Mouse (Mus musculus): ENCODE results near the gene Arv1. TPM values are rescaled to one million over a fixed set of nuclear protein-coding genes. Genes with fewer than 3 reads are reported as not detected.

Arv1 gene
- total and polyA plus RNA-seq, 3 experiments, result 11.9 to 24.1 TPM; not detected in 1

GRCm38 (mm10) chr8:124702183-124702582, 19.8 kb upstream of the Arv1 start:
- Histone ChIP-seq H3K27ac (ENCODE audit: control insufficient read depth, low read depth, low read length) (no peak overlapping the region), H3K79me2 (ENCODE audit: control insufficient read depth, insufficient read depth, low read length, poor library complexity) (no peaks in the 10 kb centered on the region), H3K36me3 (ENCODE audit: control insufficient read depth in 1 of 2, insufficient read depth in 2 of 2, low read length in 2 of 2) (peaks cover 7% of the 10 kb centered on the region in 2 experiments), H3K4me3 (ENCODE audit: control insufficient read depth in 1 of 2, insufficient read depth in 1 of 2, low read depth in 2 of 2, low read length in 2 of 2) (no peak overlapping the region), H3K4me1 (ENCODE audit: control insufficient read depth in 1 of 2, insufficient read depth in 2 of 2, low read length in 2 of 2) (peaks cover 7 to 9% of the 10 kb centered on the region in 2 experiments), H3K27me3 (ENCODE audit: control insufficient read depth in 1 of 2, insufficient read depth in 2 of 2, low read length in 2 of 2) (no peaks in the 10 kb centered on the region), H3K9ac (ENCODE audit: control insufficient read depth, low read depth, low read length, poor library complexity, severe bottlenecking) (no peak overlapping the region), H3K9me3 (replicated peaks; ENCODE audit: insufficient read depth, low read length) (no peaks in the 10 kb centered on the region)
- TF ChIP-seq ZKSCAN1 (IDR thresholded peaks at IDR 0.05; ENCODE audit: low read depth, low read length), result no peak
- no peak for TF ChIP-seq ZC3H11A (IDR thresholded peaks at IDR 0.05; ENCODE audit: low read depth, low read length)
- TF ChIP-seq MAX (IDR thresholded peaks at IDR 0.05; ENCODE audit: low read length), result no peak
- TF ChIP-seq USF1 (IDR thresholded peaks at IDR 0.05; ENCODE audit: low read depth, low read length), result no peak
- TF ChIP-seq NELFE (IDR thresholded peaks at IDR 0.05; ENCODE audit: low read depth, low read length), result no peak
- no peak for TF ChIP-seq ZMIZ1 (IDR thresholded peaks at IDR 0.05; ENCODE audit: low read depth, low read length)
- no peak for DNase-seq (ENCODE audit: low read depth, low spot score)

DNA sequence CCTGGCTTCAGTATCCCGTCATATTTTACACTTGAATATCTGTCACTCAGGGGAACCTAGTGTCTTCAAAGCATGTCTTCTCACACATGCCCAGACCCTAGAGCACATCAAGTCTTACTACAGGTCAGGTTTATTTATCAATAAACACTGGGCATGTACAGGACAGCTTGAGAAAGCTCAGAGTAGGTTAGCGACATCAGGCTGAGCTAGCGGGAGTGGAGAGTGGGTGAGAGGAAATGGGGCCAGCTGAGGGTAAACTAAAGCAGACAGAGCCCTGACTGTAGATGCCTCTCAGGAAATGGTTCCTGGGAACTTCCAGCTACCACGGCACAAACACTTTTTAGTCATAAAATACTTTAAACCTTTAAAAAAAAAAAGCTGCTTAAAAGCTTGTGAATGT, 18.4 kb upstream of the Arv1 start:
- Histone ChIP-seq H3K9me3 (replicated peaks; ENCODE audit: insufficient read depth, low read length) (no peaks in the 10 kb centered on the region), H3K27ac (ENCODE audit: control insufficient read depth, low read depth, low read length) (no peak overlapping the region), H3K9ac (ENCODE audit: control insufficient read depth, low read depth, low read length, poor library complexity, severe bottlenecking) (no peak overlapping the region), H3K36me3 (ENCODE audit: control insufficient read depth in 1 of 2, insufficient read depth in 2 of 2, low read length in 2 of 2) (peaks cover 7% of the 10 kb centered on the region in 2 experiments), H3K4me1 (ENCODE audit: control insufficient read depth in 1 of 2, insufficient read depth in 2 of 2, low read length in 2 of 2) (peaks cover 7 to 9% of the 10 kb centered on the region in 2 experiments), H3K79me2 (ENCODE audit: control insufficient read depth, insufficient read depth, low read length, poor library complexity) (no peaks in the 10 kb centered on the region), H3K4me3 (ENCODE audit: control insufficient read depth in 1 of 2, insufficient read depth in 1 of 2, low read depth in 2 of 2, low read length in 2 of 2) (no peak overlapping the region), H3K27me3 (ENCODE audit: control insufficient read depth in 1 of 2, insufficient read depth in 2 of 2, low read length in 2 of 2) (no peaks in the 10 kb centered on the region)
- no peak for DNase-seq (ENCODE audit: low read depth, low spot score)
- TF ChIP-seq GATA1 (IDR thresholded peaks at IDR 0.05; ENCODE audit: low read depth, low read length) (no peak), MXI1 (IDR thresholded peaks at IDR 0.05; ENCODE audit: low read depth, low read length) (no peak), ELF1 (IDR thresholded peaks at IDR 0.05; ENCODE audit: low read depth, low read length) (no peak), GABPA (IDR thresholded peaks at IDR 0.05; ENCODE audit: low read depth, low read length) (no peak), ZMIZ1 (IDR thresholded peaks at IDR 0.05; ENCODE audit: low read depth, low read length) (no peak), ETS1 (IDR thresholded peaks at IDR 0.05; ENCODE audit: low read depth, low read length) (no peak), RCOR1 (IDR thresholded peaks at IDR 0.05; ENCODE audit: low read depth, low read length) (no peak), CHD2 (IDR thresholded peaks at IDR 0.05; ENCODE audit: low read length) (no peak), MAZ (IDR thresholded peaks at IDR 0.05; ENCODE audit: low read depth, low read length) (no peak), TCF12 (IDR thresholded peaks at IDR 0.05; ENCODE audit: low read depth, low read length) (no peak), ZKSCAN1 (IDR thresholded peaks at IDR 0.05; ENCODE audit: low read depth, low read length) (no peak)

DNA sequence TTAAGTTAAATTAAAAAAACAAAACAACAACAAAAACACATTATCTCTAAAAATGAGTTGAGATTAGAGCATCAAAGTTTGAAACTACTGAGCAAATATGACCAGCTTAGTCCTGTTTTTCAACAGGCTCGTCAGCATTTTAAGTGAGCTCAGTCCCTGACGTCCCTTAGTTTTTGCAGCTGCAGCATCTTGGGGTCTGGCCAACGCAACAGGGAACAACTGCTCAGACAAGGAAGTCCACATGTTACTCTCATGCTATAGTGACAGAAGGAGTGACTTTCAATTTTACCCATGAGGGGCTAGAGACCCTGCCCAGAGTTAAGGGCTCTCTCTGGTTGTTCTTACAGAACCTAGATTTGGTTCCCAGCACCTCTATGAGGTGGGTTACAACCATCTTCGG, 17.6 kb upstream of the Arv1 start:
- Histone ChIP-seq H3K4me1 (ENCODE audit: control insufficient read depth in 1 of 2, insufficient read depth in 2 of 2, low read length in 2 of 2) (peaks cover 7 to 9% of the 10 kb centered on the region in 2 experiments), H3K36me3 (ENCODE audit: control insufficient read depth in 1 of 2, insufficient read depth in 2 of 2, low read length in 2 of 2) (peaks cover 4 to 7% of the 10 kb centered on the region in 2 experiments), H3K9me3 (replicated peaks; ENCODE audit: insufficient read depth, low read length) (no peaks in the 10 kb centered on the region), H3K27ac (ENCODE audit: control insufficient read depth, low read depth, low read length) (no peak overlapping the region), H3K9ac (ENCODE audit: control insufficient read depth, low read depth, low read length, poor library complexity, severe bottlenecking) (no peak overlapping the region), H3K27me3 (ENCODE audit: control insufficient read depth in 1 of 2, insufficient read depth in 2 of 2, low read length in 2 of 2) (no peaks in the 10 kb centered on the region), H3K4me3 (ENCODE audit: control insufficient read depth in 1 of 2, insufficient read depth in 1 of 2, low read depth in 2 of 2, low read length in 2 of 2) (no peak overlapping the region), H3K79me2 (ENCODE audit: control insufficient read depth, insufficient read depth, low read length, poor library complexity) (no peaks in the 10 kb centered on the region)
- DNase-seq (ENCODE audit: low read depth, low spot score), result no peak
- TF ChIP-seq ZKSCAN1 (IDR thresholded peaks at IDR 0.05; ENCODE audit: low read depth, low read length) (no peak), BHLHE40 (IDR thresholded peaks at IDR 0.05; ENCODE audit: borderline replicate concordance, low read depth, low read length) (no peak), CHD2 (IDR thresholded peaks at IDR 0.05; ENCODE audit: low read length) (no peak), CHD1 (IDR thresholded peaks at IDR 0.05; ENCODE audit: low read depth, low read length) (no peak), ELF1 (IDR thresholded peaks at IDR 0.05; ENCODE audit: low read depth, low read length) (no peak), MXI1 (IDR thresholded peaks at IDR 0.05; ENCODE audit: low read depth, low read length) (no peak), ZMIZ1 (IDR thresholded peaks at IDR 0.05; ENCODE audit: low read depth, low read length) (no peak), TCF12 (IDR thresholded peaks at IDR 0.05; ENCODE audit: low read depth, low read length) (no peak), SIN3A (IDR thresholded peaks at IDR 0.05; ENCODE audit: low read length) (no peak), MEF2A (IDR thresholded peaks at IDR 0.05; ENCODE audit: extremely low read depth, insufficient replicate concordance, low read depth, low read length, poor library complexity, severe bottlenecking) (no peak), SMC3 (IDR thresholded peaks at IDR 0.05; ENCODE audit: low read depth, low read length) (no peak)

Data from MEL (cell line).